Mouse (Mus musculus) liver, embryonic 14.5 days (tissue): ENCODE measurements around the gene Xrcc4. TPM values are rescaled to one million over a fixed set of nuclear protein-coding genes. Genes with fewer than 3 reads are reported as not detected.

ENCODE experiments used
- ATAC-seq: fragments of 200-750 bp; cut with Nextera tagmentation; 2 replicates; pipeline ENCODE4 v1.8.0; 2017; ENCODE audit warnings: moderate number of reproducible peaks, mild to moderate bottlenecking, moderate library complexity; ENCODE audit not compliant: insufficient read depth
- DNase-seq, 3 experiments: peaks; one replicate each; pipeline ENCODE4 v3.0.0-alpha.2; 2012 to 2013; ENCODE audit warnings: low read depth in 3 of 3, low spot score in 3 of 3
- H3K27ac ChIP-seq: fragments of 300-500 bp; sonication (generic); 2 replicates; pipeline ENCODE4 v1.5.1; 2014; ENCODE audit warnings: moderate library complexity, mild to moderate bottlenecking, control low read depth, inconsistent platforms
- H3K27me3 ChIP-seq: fragments of 300-500 bp; sonication (generic); 2 replicates; pipeline ENCODE4 v1.6.1; 2014; ENCODE audit warnings: mild to moderate bottlenecking, low read length, moderate library complexity; ENCODE audit not compliant: control insufficient read depth, insufficient read depth
- H3K36me3 ChIP-seq: fragments of 300-500 bp; sonication (generic); replicated peaks from 2 replicates; pipeline ENCODE4 v1.6.1; 2014; ENCODE audit warnings: low read depth; ENCODE audit not compliant: control insufficient read depth, insufficient read depth
- H3K4me1 ChIP-seq, 2 experiments: fragments of 200-500 bp in 1 of 2; fragments of 300-500 bp in 1 of 2; sonication (generic) in 1 of 2; replicated peaks; 2 replicates each; pipeline ENCODE4 v1.6.1; 2012 to 2014; ENCODE audit warnings: antibody characterized with exemption in 1 of 2, inconsistent platforms in 1 of 2, low read length in 1 of 2; ENCODE audit not compliant: control insufficient read depth in 2 of 2, insufficient read depth in 2 of 2
- H3K4me2 ChIP-seq: fragments of 300-500 bp; sonication (generic); 2 replicates; pipeline ENCODE4 v1.6.1; 2014; ENCODE audit warnings: low read depth, mild to moderate bottlenecking, control low read depth, moderate library complexity
- H3K4me3 ChIP-seq, 2 experiments: fragments of 200-500 bp in 1 of 2; fragments of 300-500 bp in 1 of 2; sonication (generic) in 1 of 2; 2 replicates each; pipeline ENCODE4 v1.5.1; 2012 to 2014; ENCODE audit warnings: low read depth in 2 of 2, low read length in 2 of 2, mild to moderate bottlenecking in 2 of 2, control low read depth in 1 of 2, inconsistent platforms in 1 of 2, moderate library complexity in 1 of 2; ENCODE audit not compliant: insufficient read depth in 1 of 2
- H3K9ac ChIP-seq: fragments of 300-500 bp; sonication (generic); replicated peaks from 2 replicates; pipeline ENCODE4 v1.6.1; 2014; ENCODE audit warnings: mild to moderate bottlenecking, control low read depth, moderate library complexity
- H3K9me3 ChIP-seq: fragments of 300-500 bp; sonication (generic); 2 replicates; pipeline ENCODE4 v1.6.1; 2016; ENCODE audit warnings: low read length, mixed read lengths; ENCODE audit not compliant: control insufficient read depth
- CTCF ChIP-seq: IDR thresholded peaks from 2 replicates; pipeline ENCODE4 v1.5.1; 2016; ENCODE audit warnings: antibody characterized with exemption, low read depth, control low read depth
- EP300 ChIP-seq: IDR thresholded peaks from 2 replicates; pipeline ENCODE4 v1.6.1; 2016; ENCODE audit warnings: antibody characterized with exemption, low read depth
- WGBS: fragments of 180-500 bp; shearing (Covaris S2); extraction: QIAGEN DNeasy Blood & Tissue Kit; methylation state at CpG from one replicate; pipeline ENCODE4 v1.1.7; 2014; ENCODE audit not compliant: insufficient replicate concordance; 5-methylcytosine and 5-hydroxymethylcytosine counted together
- polyA plus RNA-seq, 2 experiments: library from polyadenylated mRNA; depleted of rRNA in 1 of 2; stranded (reverse) in 1 of 2; unstranded in 1 of 2; fragments of >200 nt; fragmentation: Nextera tagmentation in 1 of 2; extraction: Ambion mirVana in 1 of 2; gene quantifications; 2 replicates each; pipeline versions ENCODE4 v1.2.1 to v1.2.3; 2012 to 2014

Xrcc4 gene
- polyA plus RNA-seq, 2 experiments = 2.6 to 5.8 TPM

DNA sequence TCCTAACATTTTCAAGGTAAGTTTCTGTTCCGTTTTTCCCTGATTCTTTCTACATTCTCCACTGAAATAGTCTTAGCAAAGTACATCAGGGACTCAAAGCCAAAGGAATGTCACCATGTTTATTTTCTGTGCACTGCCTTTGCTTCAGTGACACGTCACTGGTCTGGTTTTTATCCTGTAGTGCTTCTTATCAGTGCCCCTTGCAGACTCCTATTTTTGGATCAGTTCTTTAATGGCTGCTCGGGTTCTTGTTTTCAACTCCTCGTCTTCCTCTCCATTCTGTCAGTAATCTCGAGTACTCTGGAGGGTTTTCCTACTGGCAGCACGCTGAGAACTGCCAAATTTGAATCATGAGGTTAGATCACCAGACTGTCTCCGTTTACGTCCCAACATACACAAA is 77.2 kb downstream of the Xrcc4 start:
- 26% methylated on average over 8 of the region's 8 CpGs for WGBS
- no peaks in the 10 kb centered on the region for H3K27me3 ChIP-seq
- ATAC-seq (no peak), DNase-seq (no peak)
- no peak overlapping the region for H3K27ac ChIP-seq
- H3K4me2 ChIP-seq = no peak overlapping the region
- no peaks in the 10 kb centered on the region for H3K4me1 ChIP-seq
- no peak overlapping the region for H3K9ac ChIP-seq
- H3K9me3 ChIP-seq = no peaks in the 10 kb centered on the region
- TF ChIP-seq EP300 (no peak), CTCF (no peak)
- no peaks in the 10 kb centered on the region for H3K36me3 ChIP-seq
- no peak overlapping the region for H3K4me3 ChIP-seq

DNA sequence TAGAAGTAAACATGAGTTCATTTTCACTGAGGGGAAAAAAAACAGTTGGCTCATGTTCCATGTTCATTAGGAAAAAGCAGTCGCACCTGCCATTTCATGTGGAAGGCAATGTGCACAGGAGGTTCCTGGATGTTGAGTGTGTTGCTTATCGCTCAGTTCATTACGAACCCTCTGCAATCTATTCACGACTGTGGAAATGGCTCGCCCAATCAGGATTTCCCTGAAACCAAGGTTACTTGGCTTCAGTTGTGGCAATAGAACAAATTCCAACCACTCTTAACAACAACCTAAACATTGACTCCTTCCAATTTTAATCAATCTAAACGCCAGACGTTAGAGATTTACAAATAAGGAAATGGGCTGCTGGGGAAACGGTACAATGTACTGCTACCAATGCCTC is 78.3 kb downstream of the Xrcc4 start:
- no peaks in the 10 kb centered on the region for H3K27me3 ChIP-seq
- no peaks in the 10 kb centered on the region for H3K9me3 ChIP-seq
- DNase-seq = no peak
- no peak overlapping the region for H3K4me3 ChIP-seq
- H3K27ac ChIP-seq = no peak overlapping the region
- no peak overlapping the region for H3K4me2 ChIP-seq
- no peaks in the 10 kb centered on the region for H3K36me3 ChIP-seq
- 71% methylated on average over 8 of the region's 8 CpGs for WGBS
- TF ChIP-seq EP300 = no peak
- TF ChIP-seq CTCF = no peak
- no peak for ATAC-seq
- no peaks in the 10 kb centered on the region for H3K4me1 ChIP-seq
- H3K9ac ChIP-seq = no peak overlapping the region

DNA sequence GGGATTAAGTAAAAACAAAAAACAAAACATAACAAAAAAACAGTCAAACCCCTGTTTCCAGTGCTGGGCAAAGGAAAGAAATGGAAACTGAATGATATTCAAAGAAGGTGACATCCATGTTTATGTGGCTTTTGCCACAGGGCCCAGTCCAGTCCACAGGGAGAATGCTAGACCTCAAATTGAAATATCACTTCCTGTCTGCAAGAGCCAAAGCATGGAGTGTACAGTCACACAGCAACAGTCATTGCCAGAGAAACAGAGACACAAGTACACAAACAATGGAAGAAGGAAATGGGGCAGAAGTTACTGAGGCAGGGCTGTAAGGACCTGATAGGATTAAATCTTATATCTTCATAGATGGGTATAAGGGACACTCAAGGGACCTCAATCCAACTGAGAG is 79.6 kb downstream of the Xrcc4 start:
- Histone ChIP-seq H3K4me2 (no peak overlapping the region), H3K27ac (no peak overlapping the region), H3K4me3 (no peak overlapping the region), H3K9ac (no peak overlapping the region), H3K9me3 (no peaks in the 10 kb centered on the region), H3K27me3 (no peaks in the 10 kb centered on the region), H3K4me1 (no peaks in the 10 kb centered on the region), H3K36me3 (no peaks in the 10 kb centered on the region)
- ATAC-seq (no peak), DNase-seq (no peak)
- TF ChIP-seq EP300 = no peak
- TF ChIP-seq CTCF = no peak

DNA sequence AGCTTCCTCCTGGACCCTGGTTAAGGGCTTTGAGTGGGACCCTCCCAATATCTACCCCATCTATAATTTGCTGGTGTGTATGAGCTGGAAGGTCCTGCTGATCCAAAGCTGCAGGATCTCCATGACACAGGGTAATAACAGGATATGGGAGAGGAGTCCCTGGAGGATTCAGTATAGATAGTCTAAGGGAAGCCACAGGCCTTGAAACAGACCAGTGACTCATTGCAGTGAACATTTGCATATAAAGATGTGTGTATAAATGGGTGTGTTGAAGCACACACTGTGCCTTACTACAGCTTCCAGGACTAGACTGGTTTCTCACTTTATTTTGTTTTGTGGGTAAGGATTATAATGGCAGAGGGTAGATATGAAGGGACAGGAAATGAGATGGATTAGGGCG is 83.8 kb downstream of the Xrcc4 start:
- DNase-seq = no peak

DNA sequence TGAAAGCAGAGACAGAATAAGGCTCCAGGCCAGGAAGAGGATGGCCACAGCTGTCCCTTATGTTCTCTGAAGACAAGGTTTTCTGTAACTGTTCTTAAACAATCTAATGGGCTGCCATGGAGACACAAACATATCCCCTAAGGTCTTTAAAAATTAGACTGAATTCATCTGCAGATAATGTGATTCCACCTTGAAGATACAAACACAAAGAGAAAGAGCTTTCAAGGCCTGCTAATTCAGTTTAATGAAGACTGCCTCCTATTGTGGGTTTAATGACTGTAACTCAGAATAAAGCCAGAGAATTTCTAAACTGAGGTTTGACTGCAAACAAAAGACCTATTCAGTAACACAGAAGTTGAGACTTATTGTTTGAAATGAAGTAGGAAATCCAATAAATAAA is 91.9 kb downstream of the Xrcc4 start:
- Histone ChIP-seq H3K27me3 (no peaks in the 10 kb centered on the region), H3K27ac (no peak overlapping the region), H3K36me3 (no peaks in the 10 kb centered on the region), H3K9ac (no peak overlapping the region), H3K9me3 (no peaks in the 10 kb centered on the region), H3K4me1 (no peaks in the 10 kb centered on the region), H3K4me2 (no peak overlapping the region), H3K4me3 (no peak overlapping the region)
- TF ChIP-seq EP300 (no peak), CTCF (no peak)
- ATAC-seq (no peak), DNase-seq (no peak)

More for the DNA sequence above, 83.8 kb downstream of the Xrcc4 start:
- H3K4me2 ChIP-seq = no peak overlapping the region
- no peak overlapping the region for H3K27ac ChIP-seq
- H3K4me3 ChIP-seq = no peak overlapping the region
- no peaks in the 10 kb centered on the region for H3K4me1 ChIP-seq
- WGBS = 76% methylated on average over 1 of the region's 1 CpGs
- H3K27me3 ChIP-seq = no peaks in the 10 kb centered on the region
- H3K9ac ChIP-seq = no peak overlapping the region
- no peaks in the 10 kb centered on the region for H3K36me3 ChIP-seq
- TF ChIP-seq CTCF (no peak), EP300 (no peak)
- ATAC-seq = no peak
- H3K9me3 ChIP-seq = no peaks in the 10 kb centered on the region

DNA sequence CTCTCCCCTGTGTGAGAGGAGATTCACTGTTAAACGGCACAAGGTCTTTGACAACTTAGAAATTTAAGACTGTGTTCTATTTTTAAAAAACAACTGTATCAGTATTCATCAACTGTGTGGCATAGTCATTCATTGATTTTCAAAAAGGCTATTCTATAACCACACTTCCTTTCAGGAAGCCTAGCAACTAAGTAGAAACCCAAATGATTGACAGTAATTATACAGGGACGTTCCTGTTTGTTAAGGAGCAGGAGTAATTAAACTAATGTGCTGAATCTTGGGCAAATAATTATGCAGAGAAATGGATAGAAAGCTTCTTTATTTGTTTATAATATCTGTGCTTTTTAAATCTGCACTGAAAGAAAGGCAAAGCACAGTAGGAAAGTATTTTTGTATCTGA is 103.3 kb downstream of the Xrcc4 start:
- no peak for DNase-seq
- no peak for ATAC-seq
- 12% methylated on average over 2 of the region's 2 CpGs for WGBS
- Histone ChIP-seq H3K27me3 (no peaks in the 10 kb centered on the region), H3K4me2 (no peak overlapping the region), H3K9ac (no peak overlapping the region), H3K4me1 (no peaks in the 10 kb centered on the region), H3K36me3 (no peaks in the 10 kb centered on the region), H3K4me3 (no peak overlapping the region), H3K9me3 (no peaks in the 10 kb centered on the region), H3K27ac (no peak overlapping the region)
- TF ChIP-seq CTCF (no peak), EP300 (no peak)
